Mouse (Mus musculus): Measurements from ENCODE around the gene Unk. TPM values are rescaled to one million over a fixed set of nuclear protein-coding genes. Genes with fewer than 3 reads are reported as not detected.

Gene Unk
- polyA plus RNA-seq, 1 experiment from 2014 or later, result 25.7 TPM

DNA sequence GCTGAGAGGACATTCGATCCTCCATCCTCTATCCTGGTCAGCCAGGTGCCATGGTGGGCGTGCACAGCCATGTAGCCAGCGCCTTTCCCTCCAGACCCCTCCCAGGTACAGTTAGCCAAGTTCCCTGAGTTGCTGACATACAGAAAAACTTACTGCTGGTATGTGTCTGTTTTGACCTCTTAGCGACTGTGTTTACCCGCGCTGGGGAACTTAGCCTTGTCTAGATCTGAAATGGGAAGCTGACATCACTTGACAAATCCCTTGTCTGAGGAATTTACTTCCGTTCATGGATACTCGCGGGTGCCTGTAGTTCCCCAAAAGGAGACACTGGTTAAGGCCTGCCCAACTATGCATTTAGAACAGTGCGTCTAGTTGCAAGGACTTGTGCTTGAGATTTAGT lies 80.4 kb downstream of the Unk start:
- no peak for ATAC-seq
- Histone ChIP-seq H3K4me3 (replicated peaks) (peak overlapping the region; percentile 56), H3K27ac (0 out of 2 replicates have a peak overlapping the region, but pooled peaks have one; percentile 48), H3K4me1 (replicated peaks) (peaks cover 47% of the 10 kb centered on the region), H3K4me2 (replicated peaks) (peak overlapping the region; percentile 88), H3K9ac (peak overlapping the region; percentile 57), H3K9me3 (no peaks in the 10 kb centered on the region), H3K27me3 (replicated peaks) (peaks cover 41% of the 10 kb centered on the region), H3K36me3 (no peaks in the 10 kb centered on the region)
- 18% methylated on average over 10 of the region's 10 CpGs for WGBS

Other genes with a start within 250 kb of the Unk start
- 12.0 and 12.1 TPM in 2 replicates for gene Caskin2, start 216.7 kb upstream of the Unk start, polyA plus RNA-seq (2015; fragmentation: Nextera tagmentation; extraction: Ambion mirVana)
- 31.3 and 34.9 TPM in 2 replicates for gene Tsen54, start 215.6 kb upstream of the Unk start, polyA plus RNA-seq (2015; fragmentation: Nextera tagmentation; extraction: Ambion mirVana)
- 77.2 and 80.6 TPM in 2 replicates for gene Llgl2, start 206.3 kb upstream of the Unk start, polyA plus RNA-seq (2015; fragmentation: Nextera tagmentation; extraction: Ambion mirVana)
- 95.2 and 111 TPM in 2 replicates for gene Myo15b, start 171.9 kb upstream of the Unk start, polyA plus RNA-seq (2015; fragmentation: Nextera tagmentation; extraction: Ambion mirVana)
- gene Smim5, start 130.4 kb upstream of the Unk start, polyA plus RNA-seq (2015; fragmentation: Nextera tagmentation; extraction: Ambion mirVana), result 1.6 and 3.0 TPM in 2 replicates
- gene Smim6, start 118.3 kb upstream of the Unk start, polyA plus RNA-seq (2015; fragmentation: Nextera tagmentation; extraction: Ambion mirVana), result 25.4 and 31.4 TPM in 2 replicates
- gene Sap30bp, start 97.0 kb upstream of the Unk start, polyA plus RNA-seq (2015; fragmentation: Nextera tagmentation; extraction: Ambion mirVana), result 31.6 and 38.2 TPM in 2 replicates
- 16.2 and 21.0 TPM in 2 replicates for gene Recql5, start 96.8 kb upstream of the Unk start, polyA plus RNA-seq (2015; fragmentation: Nextera tagmentation; extraction: Ambion mirVana)
- 7.9 and 10.0 TPM in 2 replicates for gene Itgb4, start 55.6 kb upstream of the Unk start, polyA plus RNA-seq (2015; fragmentation: Nextera tagmentation; extraction: Ambion mirVana)
- 274 and 302 TPM in 2 replicates for gene Galk1, start 17.6 kb upstream of the Unk start, polyA plus RNA-seq (2015; fragmentation: Nextera tagmentation; extraction: Ambion mirVana)
- gene H3f3b, start 2.4 kb upstream of the Unk start, polyA plus RNA-seq (2015; fragmentation: Nextera tagmentation; extraction: Ambion mirVana), result 1,398 and 1,618 TPM in 2 replicates
- 4.2 and 5.2 TPM in 2 replicates for gene Unc13d, start 47.6 kb downstream of the Unk start, polyA plus RNA-seq (2015; fragmentation: Nextera tagmentation; extraction: Ambion mirVana)
- 93.5 and 98.1 TPM in 2 replicates for gene Wbp2, start 56.7 kb downstream of the Unk start, polyA plus RNA-seq (2015; fragmentation: Nextera tagmentation; extraction: Ambion mirVana)
- 18.0 and 20.9 TPM in 2 replicates for gene Trim47, start 96.9 kb downstream of the Unk start, polyA plus RNA-seq (2015; fragmentation: Nextera tagmentation; extraction: Ambion mirVana)
- 6.4 and 7.1 TPM in 2 replicates for gene Trim65, start 100.8 kb downstream of the Unk start, polyA plus RNA-seq (2015; fragmentation: Nextera tagmentation; extraction: Ambion mirVana)
- 107 and 109 TPM in 2 replicates for gene Mrpl38, start 108.5 kb downstream of the Unk start, polyA plus RNA-seq (2015; fragmentation: Nextera tagmentation; extraction: Ambion mirVana)
- gene Fbf1, start 137.8 kb downstream of the Unk start, polyA plus RNA-seq (2015; fragmentation: Nextera tagmentation; extraction: Ambion mirVana), result 20.8 and 22.0 TPM in 2 replicates
- gene Ten1, start 168.5 kb downstream of the Unk start, polyA plus RNA-seq (2015; fragmentation: Nextera tagmentation; extraction: Ambion mirVana), result 98.0 and 100 TPM in 2 replicates
- 56.9 and 59.4 TPM in 2 replicates for gene Acox1, start 168.7 kb downstream of the Unk start, polyA plus RNA-seq (2015; fragmentation: Nextera tagmentation; extraction: Ambion mirVana)
- gene Evpl, start 207.8 kb downstream of the Unk start, polyA plus RNA-seq (2015; fragmentation: Nextera tagmentation; extraction: Ambion mirVana), result 3.3 and 3.4 TPM in 2 replicates
- 95.2 and 96.7 TPM in 2 replicates for gene Srp68, start 243.9 kb downstream of the Unk start, polyA plus RNA-seq (2015; fragmentation: Nextera tagmentation; extraction: Ambion mirVana)

Data from intestine, embryonic 15.5 days (tissue).